Mouse (Mus musculus) right cerebral cortex, adult 18-20 months (tissue): ENCODE results near the gene Vps8.
A peak's percentile ranks its signal among the peaks of the same experiment; 100 is the strongest.

Experiments used
- DNase-seq: peaks from one replicate; pipeline ENCODE4 v3.0.0; 2022; ENCODE audit warnings: mixed read lengths

Gene Vps8

GRCm38 (mm10) chr16:21563322-21563721 is 140.4 kb downstream of the Vps8 start:
- DNase-seq = no peak

- no peak for DNase-seq
Measured at GRCm38 (mm10) chr16:21567093-21567492, 144.2 kb downstream of the Vps8 start.

- DNase-seq = no peak
Measured at GRCm38 (mm10) chr16:21569952-21570351, 147.0 kb downstream of the Vps8 start.

- DNase-seq = no peak
Measured at GRCm38 (mm10) chr16:21570786-21571185, 147.9 kb downstream of the Vps8 start.

DNA sequence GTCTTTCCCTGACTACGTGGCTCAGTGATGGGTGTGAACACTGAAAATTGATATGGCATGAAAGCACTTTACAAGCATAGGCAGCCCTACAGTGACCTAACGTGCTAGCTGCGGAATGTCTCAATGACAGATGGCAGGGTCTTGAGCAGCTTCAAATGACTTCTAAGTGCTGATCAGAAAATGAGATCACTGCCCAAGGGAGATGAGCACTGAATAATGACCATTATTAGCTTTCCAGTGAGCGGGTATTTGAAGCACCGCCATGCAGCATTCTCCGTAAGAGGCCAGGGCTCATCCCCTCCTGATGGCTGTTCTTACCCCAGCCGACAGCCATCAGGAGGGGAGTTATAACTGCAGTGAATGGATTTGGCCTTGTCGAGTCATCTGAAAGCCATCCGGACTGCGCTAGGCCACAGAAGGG is 153.1 kb downstream of the Vps8 start:
- DNase-seq = no peak

DNA sequence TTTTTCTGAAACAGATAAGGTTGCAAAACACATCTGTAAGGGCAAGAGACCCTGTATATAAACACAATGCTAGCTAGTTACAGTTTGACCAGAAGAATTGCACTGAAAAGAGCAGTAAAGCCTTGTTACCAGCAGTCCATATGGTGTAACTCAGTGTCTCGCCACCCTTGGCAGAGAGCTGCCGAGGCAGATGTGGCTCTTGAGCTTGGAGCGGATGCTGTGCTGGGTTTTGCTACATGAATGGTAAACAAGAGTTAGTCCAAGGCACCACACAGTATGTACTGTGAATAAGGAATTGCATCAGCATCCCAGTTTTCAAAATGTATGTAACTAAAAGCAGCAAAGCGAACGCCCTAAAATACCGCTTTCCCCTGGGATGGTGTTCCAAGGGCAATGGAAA is 166.2 kb downstream of the Vps8 start:
- DNase-seq = peak; percentile 42

- no peak for DNase-seq
Measured at GRCm38 (mm10) chr16:21590806-21591205, 167.9 kb downstream of the Vps8 start.

DNA sequence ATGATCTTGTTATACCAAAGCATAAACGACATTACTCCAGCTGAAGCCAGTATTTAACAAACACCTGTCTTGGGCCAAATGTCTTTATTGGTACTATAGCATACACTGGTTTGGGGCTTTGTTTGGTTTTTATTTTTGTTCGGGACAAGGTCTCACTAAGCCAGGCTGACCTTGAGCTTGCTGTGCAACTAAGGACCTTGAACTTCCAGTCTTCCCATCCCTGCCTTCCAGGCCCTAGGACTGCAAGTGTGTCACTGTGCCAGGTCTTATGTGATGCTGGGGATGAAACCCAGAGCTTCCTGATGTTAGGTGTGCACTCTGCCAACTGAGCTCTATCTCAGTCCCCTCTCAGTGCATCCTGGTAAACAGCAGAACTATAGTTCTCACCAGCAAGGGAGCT is 168.6 kb downstream of the Vps8 start:
- DNase-seq = no peak

DNA sequence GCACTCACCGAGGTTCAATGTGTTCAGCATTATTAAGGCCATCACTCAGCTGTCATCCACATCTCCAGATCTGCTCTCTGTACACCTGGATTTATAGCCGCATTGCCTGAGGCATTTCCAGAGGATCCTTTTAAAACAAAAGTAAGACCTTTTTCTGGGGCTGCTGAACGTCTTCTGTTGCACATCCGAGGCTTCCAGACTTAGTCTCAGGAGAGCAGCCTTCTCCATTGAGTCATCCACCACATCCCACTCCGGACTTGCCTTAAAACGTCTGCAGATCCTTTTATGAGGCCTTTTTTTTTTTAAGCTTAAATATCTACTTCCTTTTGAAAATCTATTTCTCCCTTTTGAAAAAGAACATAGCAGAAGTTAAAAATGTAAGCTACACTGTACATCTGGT is 172.6 kb downstream of the Vps8 start:
- DNase-seq = peak; percentile 52

DNA sequence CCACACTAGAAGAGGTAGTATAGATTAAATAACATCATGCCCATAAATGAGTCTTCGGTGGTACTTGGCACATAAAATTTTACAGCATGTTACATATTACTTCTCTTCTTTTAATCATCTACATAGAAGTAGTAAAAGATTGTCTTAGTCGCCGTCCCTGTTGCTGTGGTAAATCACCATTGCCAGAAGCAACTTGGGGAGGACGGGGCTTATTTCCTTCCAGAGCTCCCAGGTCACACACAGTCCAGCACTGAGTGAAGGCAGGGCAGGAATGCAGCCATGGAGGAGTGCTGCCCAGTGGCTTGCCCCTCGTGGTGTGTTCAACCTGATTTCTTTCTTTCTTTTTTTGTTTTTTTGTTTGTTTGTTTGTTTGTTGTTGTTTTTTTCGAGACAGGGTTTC is 181.4 kb downstream of the Vps8 start:
- DNase-seq = no peak

DNA sequence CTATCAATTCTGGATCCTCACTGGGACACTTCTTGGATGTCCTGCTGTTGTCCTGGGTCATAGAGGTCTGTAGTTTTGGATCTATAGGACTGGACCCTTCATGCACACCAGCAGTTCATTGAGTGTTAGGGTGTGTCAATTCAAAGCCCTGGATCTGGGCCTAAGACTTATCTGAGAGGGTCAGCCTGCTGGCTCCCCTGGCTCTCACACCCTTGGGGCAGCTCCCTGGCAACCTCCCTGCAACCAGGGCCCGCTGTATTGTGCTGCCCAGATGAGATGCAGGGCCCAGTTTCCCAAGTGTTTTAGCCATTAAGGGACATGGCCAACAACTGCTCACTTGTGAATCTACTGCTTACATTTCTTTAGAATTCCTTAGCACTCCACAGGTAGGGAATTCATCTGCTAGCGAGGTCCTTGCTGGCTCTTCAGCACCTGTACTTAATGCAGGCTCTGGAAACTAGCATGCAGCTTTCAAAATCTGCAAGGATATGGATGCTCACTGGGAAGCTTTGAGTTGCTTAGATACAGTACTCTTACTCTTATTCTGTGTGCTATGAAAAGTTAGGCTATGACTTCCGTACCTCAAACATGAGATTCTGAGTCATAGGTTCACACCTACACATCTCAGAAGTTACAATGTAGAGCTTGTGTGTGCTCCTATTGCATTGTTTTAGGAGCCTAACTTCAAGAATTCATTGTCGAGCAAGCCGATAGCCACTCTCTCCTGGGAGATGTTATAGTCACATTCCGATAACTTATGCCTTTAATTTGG is 183.5 kb downstream of the Vps8 start:
- DNase-seq = no peak

GRCm38 (mm10) chr16:21607021-21607650 is 184.2 kb downstream of the Vps8 start:
- no peak for DNase-seq

GRCm38 (mm10) chr16:21607651-21608040 is 184.7 kb downstream of the Vps8 start:
- no peak for DNase-seq

GRCm38 (mm10) chr16:21608176-21608865 is 185.4 kb downstream of the Vps8 start:
- no peak for DNase-seq

DNA sequence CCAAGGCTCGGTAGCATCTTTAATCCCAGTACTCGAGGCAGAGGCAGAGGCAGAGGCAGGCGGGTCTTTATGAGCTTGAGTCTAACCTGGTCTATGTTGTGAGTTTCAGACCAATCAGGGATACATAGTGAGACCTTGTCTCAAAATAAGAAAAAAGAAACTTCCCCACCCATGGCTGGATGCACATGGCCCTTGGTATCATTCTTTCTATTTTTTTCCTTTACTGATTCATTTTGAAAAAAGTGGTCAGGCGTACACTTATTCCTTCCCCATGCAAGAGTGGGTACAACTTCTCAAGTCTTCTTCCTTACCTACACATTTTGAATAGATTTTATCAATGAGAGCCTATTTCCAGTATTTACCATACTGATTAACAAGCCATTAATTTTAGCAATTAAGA is 187.6 kb downstream of the Vps8 start:
- no peak for DNase-seq

GRCm38 (mm10) chr16:21615802-21616201 is 192.9 kb downstream of the Vps8 start:
- DNase-seq = no peak

DNA sequence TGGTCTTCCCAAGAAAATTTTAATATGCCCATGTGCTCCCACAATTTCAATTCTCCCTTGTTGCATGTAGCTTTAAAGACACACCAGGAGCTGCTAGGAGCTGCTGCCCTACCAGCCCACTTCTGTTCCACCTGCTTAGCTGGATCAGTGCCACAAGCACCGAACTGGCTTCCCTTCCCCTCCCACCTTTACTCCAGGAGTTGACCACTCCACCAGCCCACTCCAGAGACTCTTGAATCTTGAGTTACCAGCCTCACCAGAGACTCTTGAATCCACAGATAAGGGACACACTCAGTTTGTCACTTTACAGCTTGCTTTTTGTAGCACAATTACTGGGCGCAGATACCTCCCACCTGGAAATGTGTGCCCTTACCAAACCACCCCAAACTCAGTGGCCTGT is 197.7 kb downstream of the Vps8 start:
- no peak for DNase-seq

GRCm38 (mm10) chr16:21625784-21626634 is 203.1 kb downstream of the Vps8 start:
- DNase-seq = no peak

- no peak for DNase-seq
Measured at GRCm38 (mm10) chr16:21627248-21627647, 204.3 kb downstream of the Vps8 start.

- DNase-seq = peak; percentile 61
Measured at GRCm38 (mm10) chr16:21628061-21628591, 205.2 kb downstream of the Vps8 start.

- no peak for DNase-seq
Measured at GRCm38 (mm10) chr16:21630614-21631013, 207.7 kb downstream of the Vps8 start.

- DNase-seq = no peak
Measured at GRCm38 (mm10) chr16:21631815-21632222, 208.9 kb downstream of the Vps8 start.

DNA sequence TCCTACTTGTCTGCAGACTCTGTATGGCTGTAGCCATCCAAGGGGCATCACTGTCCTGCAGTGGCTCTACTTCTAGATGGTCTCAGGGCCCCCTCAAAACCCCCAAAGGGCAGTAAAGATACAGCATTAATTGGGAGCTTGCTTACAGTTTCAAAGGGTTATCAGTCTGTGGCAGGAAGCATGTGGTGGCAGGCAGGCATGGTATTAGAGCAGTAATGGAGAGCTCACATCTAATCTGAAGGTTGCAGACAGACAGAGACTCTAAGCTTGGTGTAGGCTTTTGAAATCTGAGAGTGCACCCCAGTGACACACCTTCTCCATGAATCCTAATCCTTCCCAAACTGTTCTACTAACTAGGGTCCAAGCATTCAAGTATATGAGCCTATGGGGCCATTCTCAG is 211.5 kb downstream of the Vps8 start:
- no peak for DNase-seq
